Mouse (Mus musculus): ENCODE results near the gene Tiprl.

DNA sequence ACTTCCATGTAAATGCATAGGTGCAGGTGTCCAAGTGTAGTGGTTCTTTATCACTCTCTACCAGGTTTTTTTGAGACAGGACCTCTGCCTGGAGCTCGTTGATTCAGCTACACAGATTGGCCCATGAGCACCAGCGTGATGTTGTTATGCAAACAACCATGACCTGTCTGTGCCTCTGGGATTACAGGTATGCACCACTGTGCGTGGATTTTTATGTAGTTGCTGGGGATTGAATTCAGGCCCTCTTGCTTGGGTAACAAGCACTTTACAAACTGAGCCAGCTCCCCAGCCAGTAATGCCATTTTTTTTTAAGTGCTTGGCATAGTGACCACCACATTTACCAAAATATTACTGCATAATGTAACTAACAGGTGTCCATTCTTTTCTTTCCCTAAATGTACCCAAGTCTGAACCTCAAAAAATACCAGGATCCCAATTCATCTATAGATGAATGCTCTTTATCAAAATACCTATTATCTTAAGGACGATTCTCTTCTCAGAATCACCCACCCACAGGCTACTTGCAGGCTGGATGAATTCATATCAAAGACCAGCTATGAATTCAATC lies 35.3 kb downstream of the Tiprl start:
- TF ChIP-seq CTCF (IDR thresholded peaks at IDR 0.05) = no peak
- TF ChIP-seq EP300 (IDR thresholded peaks at IDR 0.05) = no peak

Data from lung, postnatal 0 days (tissue).